Mouse (Mus musculus) CD4-positive, CD25-positive, alpha-beta regulatory T cell, adult 2 months (primary cell): ENCODE results near the gene Cdc42bpg.

ENCODE experiments used
- DNase-seq: peaks from one replicate; pipeline ENCODE4 v3.0.0-alpha.2; 2012; ENCODE audit warnings: low read depth, low spot score

Gene Cdc42bpg

GRCm38 (mm10) chr19:6331178-6331577 is 24.9 kb downstream of the Cdc42bpg start:
- no peak for DNase-seq

GRCm38 (mm10) chr19:6331719-6332516 is 25.7 kb downstream of the Cdc42bpg start:
- peak; percentile 87 for DNase-seq

GRCm38 (mm10) chr19:6333761-6334595 is 27.7 kb downstream of the Cdc42bpg start:
- DNase-seq: no peak

- DNase-seq: peak; percentile 93
Measured at GRCm38 (mm10) chr19:6334673-6335457, 28.6 kb downstream of the Cdc42bpg start, which contains the start of gene Men1. Gene Men1 (plus strand): TSS chr19:6334979.

GRCm38 (mm10) chr19:6335458-6335827 is 29.2 kb downstream of the Cdc42bpg start:
- DNase-seq: peak; percentile 43

- no peak for DNase-seq
Measured at GRCm38 (mm10) chr19:6336920-6337319, 30.7 kb downstream of the Cdc42bpg start.

GRCm38 (mm10) chr19:6338171-6338570 is 31.9 kb downstream of the Cdc42bpg start:
- no peak for DNase-seq

- DNase-seq: no peak
Measured at GRCm38 (mm10) chr19:6338716-6339115, 32.5 kb downstream of the Cdc42bpg start.

GRCm38 (mm10) chr19:6339191-6339590 is 32.9 kb downstream of the Cdc42bpg start:
- no peak for DNase-seq

- DNase-seq: peak; percentile 92
Measured at GRCm38 (mm10) chr19:6339890-6340504, 33.7 kb downstream of the Cdc42bpg start.

GRCm38 (mm10) chr19:6340524-6341452 is 34.5 kb downstream of the Cdc42bpg start, which contains the start of gene Map4k2:
Gene Map4k2 (plus strand): TSS chr19:6341135.
- peak; percentile 95 for DNase-seq

GRCm38 (mm10) chr19:6341453-6342077 is 35.3 kb downstream of the Cdc42bpg start:
- peak; percentile 68 for DNase-seq

- DNase-seq: peak; percentile 35
Measured at GRCm38 (mm10) chr19:6342276-6342933, 36.1 kb downstream of the Cdc42bpg start.

- peak; percentile 55 for DNase-seq
Measured at GRCm38 (mm10) chr19:6343066-6343925, 37.0 kb downstream of the Cdc42bpg start.

GRCm38 (mm10) chr19:6343996-6344395 is 37.7 kb downstream of the Cdc42bpg start:
- DNase-seq: no peak

GRCm38 (mm10) chr19:6346023-6346422 is 39.8 kb downstream of the Cdc42bpg start:
- DNase-seq: no peak

GRCm38 (mm10) chr19:6346661-6347060 is 40.4 kb downstream of the Cdc42bpg start:
- no peak for DNase-seq

- DNase-seq: no peak
Measured at GRCm38 (mm10) chr19:6347615-6348014, 41.4 kb downstream of the Cdc42bpg start.
